Mouse (Mus musculus) testis, adult 2 months (tissue): ENCODE measurements at regions not wholly inside any gene's neighbourhood (a gene's known extent, or its start where the extent isn't known, plus 50 kb on each side); places are given as distances from the start of the nearest gene placed in this dataset.

Experiments
- H3K27ac ChIP-seq: fragments of 200-500 bp; 2 replicates; pipeline ENCODE4 v1.5.1; 2012; ENCODE audit warnings: low read depth, low read length; ENCODE audit not compliant: control insufficient read depth, insufficient read depth
- H3K27me3 ChIP-seq: fragments of 200-500 bp; 2 replicates; pipeline ENCODE4 v1.6.1; 2012; ENCODE audit warnings: mild to moderate bottlenecking, low read length, moderate library complexity; ENCODE audit not compliant: control insufficient read depth, insufficient read depth
- H3K36me3 ChIP-seq: fragments of 200-500 bp; 2 replicates; pipeline ENCODE4 v1.6.1; 2012; ENCODE audit warnings: mild to moderate bottlenecking, low read length; ENCODE audit not compliant: control insufficient read depth, insufficient read depth
- H3K4me1 ChIP-seq: fragments of 200-500 bp; 2 replicates; pipeline ENCODE4 v1.6.1; 2012; ENCODE audit warnings: low read length; ENCODE audit not compliant: control insufficient read depth, insufficient read depth
- H3K4me3 ChIP-seq: fragments of 200-500 bp; 2 replicates; pipeline ENCODE4 v1.5.1; 2012; ENCODE audit warnings: low read depth, mild to moderate bottlenecking, low read length, moderate library complexity, mixed read lengths; ENCODE audit not compliant: control insufficient read depth
- CTCF ChIP-seq: fragments of 200-500 bp; IDR thresholded peaks from 2 replicates; pipeline ENCODE4 v1.5.1; 2012; ENCODE audit warnings: low read depth, mild to moderate bottlenecking, inconsistent platforms, low read length, moderate library complexity; ENCODE audit not compliant: control insufficient read depth, insufficient read depth, insufficient replicate concordance
- POLR2A ChIP-seq: fragments of 200-500 bp; IDR thresholded peaks from 2 replicates; pipeline ENCODE4 v1.6.1; 2012; ENCODE audit warnings: low read depth, mild to moderate bottlenecking, inconsistent platforms, low read length, moderate library complexity; ENCODE audit not compliant: control insufficient read depth

DNA sequence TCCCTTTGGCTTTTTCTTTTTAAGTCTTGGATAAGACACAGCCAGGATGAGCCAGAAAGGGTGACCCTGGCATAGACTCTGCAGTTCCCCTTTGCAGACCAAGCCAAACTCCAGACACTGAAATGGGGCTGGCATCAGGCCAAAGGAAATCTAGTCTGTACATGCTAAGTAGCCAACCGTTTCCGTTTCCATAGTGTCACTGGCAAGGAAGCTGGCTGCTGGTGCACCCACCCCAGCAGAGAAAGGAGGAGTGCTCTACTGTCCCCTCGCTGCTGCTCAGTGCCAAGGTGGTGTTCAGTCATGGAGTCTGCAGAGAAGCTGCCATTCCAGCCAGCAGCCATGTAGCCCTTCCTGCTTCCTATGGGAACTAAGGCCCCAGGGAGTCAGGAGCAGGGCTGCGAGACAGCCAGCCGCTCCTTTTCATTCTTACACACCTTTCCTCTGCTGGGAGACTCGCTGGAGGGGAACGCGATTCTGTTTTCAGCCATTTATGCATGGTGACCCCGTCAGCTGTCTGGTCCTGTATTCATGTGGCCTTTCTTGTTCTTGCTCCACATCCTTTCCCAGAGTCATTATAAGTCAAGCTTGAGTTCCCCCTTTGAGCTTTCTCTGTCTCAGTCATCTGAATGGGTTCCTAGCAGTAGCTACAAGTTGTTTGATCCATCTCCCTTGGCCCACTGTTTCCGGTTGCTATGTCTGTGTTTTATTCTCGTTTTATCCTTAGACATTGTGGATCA lies 341.3 kb downstream of the Ankrd50 start:
- H3K4me1 ChIP-seq, result peaks cover 3% of the 10 kb centered on the region
- no peak overlapping the region for H3K27ac ChIP-seq
- TF ChIP-seq POLR2A, result no peak
- no peak for TF ChIP-seq CTCF
- H3K27me3 ChIP-seq, result no peaks in the 10 kb centered on the region
- H3K36me3 ChIP-seq, result no peaks in the 10 kb centered on the region
- no peak overlapping the region for H3K4me3 ChIP-seq

DNA sequence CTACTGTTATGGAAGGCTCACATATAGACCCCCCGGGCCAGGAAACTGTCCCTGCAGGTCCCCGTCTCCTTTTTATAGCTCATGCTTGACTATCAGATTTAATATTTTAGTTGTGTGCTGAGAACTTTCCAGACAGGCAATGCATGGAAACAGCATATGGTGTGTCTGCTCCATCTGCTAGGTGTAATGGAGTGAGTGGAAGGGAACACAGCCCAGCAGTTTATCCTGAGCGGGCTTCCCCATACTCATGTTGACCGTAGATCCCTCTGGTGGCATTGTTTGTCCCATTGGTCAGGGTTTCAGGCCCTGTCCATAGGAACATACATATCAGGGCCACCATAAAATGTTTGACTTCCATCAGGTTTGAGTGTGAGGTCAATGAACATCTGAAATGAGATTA lies 345.3 kb downstream of the Ankrd50 start:
- Histone ChIP-seq H3K27ac (no peak overlapping the region), H3K4me3 (no peak overlapping the region), H3K36me3 (no peaks in the 10 kb centered on the region), H3K4me1 (peaks cover 3% of the 10 kb centered on the region), H3K27me3 (no peaks in the 10 kb centered on the region)
- TF ChIP-seq CTCF, result no peak
- no peak for TF ChIP-seq POLR2A

DNA sequence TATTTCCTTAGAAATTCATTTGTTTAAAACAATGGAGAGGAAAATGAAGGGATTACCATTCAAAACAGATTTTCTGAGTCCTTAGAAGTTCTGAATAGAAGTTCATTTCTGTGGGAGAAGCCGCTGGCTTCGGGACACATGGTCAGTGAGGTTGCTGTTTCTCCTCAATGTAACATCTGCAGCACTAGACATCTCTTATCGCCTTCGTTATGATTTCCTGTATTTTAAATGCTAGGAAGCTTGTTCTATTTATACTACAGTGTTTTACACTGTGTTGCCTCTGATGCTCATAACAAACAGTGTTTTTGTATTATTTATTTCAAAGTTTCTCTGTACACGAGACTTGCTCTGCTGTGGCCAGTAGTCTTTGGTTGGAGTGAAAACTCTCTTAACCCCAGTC lies 346.6 kb downstream of the Ankrd50 start:
- Histone ChIP-seq H3K4me3 (no peak overlapping the region), H3K4me1 (no peaks in the 10 kb centered on the region), H3K27me3 (no peaks in the 10 kb centered on the region), H3K36me3 (no peaks in the 10 kb centered on the region), H3K27ac (no peak overlapping the region)
- TF ChIP-seq POLR2A, result no peak
- TF ChIP-seq CTCF, result no peak

DNA sequence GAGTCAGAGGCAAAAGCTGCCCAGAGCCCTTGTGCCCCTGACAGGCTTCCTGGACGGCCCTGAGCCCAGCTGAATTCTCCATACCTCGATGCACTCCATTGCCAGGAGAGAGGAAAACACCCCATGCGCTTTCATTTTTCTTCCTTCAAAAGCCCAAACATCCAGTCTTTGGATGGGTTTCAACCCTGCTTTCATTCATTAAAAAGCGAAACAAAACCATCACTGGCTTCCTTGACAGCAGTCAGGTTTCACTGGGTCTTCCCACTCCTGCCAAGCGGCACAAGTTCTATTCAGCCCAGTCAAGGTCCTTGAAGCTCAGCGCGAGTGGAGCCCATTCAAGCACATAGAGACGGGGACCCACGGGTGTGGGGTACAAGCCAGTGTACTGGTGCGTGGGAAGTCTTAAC lies 348.8 kb downstream of the Ankrd50 start:
- Histone ChIP-seq H3K36me3 (no peaks in the 10 kb centered on the region), H3K27ac (no peak overlapping the region), H3K4me1 (no peaks in the 10 kb centered on the region), H3K4me3 (no peak overlapping the region), H3K27me3 (no peaks in the 10 kb centered on the region)
- TF ChIP-seq POLR2A (no peak), CTCF (no peak)

DNA sequence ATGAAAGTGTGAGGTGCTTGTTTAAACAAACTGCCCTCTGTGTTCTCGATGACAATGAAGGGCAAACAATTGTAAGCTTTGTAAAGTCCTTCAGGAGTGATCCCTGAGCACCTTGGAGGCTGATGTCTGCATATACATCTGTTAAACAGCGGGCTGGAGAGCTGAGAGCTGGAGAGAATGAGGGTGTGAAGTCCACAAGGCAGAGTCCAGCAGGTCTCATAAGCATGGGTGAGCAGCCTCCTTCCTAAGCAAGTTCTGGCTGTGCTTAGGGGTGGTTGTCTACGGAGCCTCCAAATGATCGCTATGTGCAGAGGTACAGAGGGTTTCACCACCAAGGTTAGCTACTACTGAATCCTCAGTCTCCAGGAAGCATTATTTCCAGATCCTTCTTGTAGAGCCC lies 350.2 kb downstream of the Ankrd50 start:
- Histone ChIP-seq H3K27ac (no peak overlapping the region), H3K4me1 (no peaks in the 10 kb centered on the region), H3K27me3 (no peaks in the 10 kb centered on the region), H3K36me3 (no peaks in the 10 kb centered on the region), H3K4me3 (no peak overlapping the region)
- TF ChIP-seq POLR2A (no peak), CTCF (no peak)

DNA sequence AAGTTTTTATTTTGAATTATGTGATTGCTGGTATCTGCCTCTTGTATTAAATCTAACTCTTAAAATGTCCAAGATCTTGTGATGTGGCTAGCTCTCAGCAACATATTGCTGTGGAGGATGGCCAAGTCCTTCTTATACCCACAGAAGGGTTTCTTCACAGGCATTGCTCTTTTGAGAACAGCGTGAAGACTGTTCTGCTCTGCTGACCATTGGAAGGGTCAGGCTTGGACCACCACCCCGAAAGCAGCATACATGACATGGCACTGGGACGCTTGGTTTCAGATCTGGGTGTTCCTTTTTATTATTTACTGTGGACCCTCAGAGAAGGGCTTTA lies 352.8 kb downstream of the Ankrd50 start:
- Histone ChIP-seq H3K27me3 (no peaks in the 10 kb centered on the region), H3K4me3 (no peak overlapping the region), H3K36me3 (no peaks in the 10 kb centered on the region), H3K27ac (no peak overlapping the region), H3K4me1 (no peaks in the 10 kb centered on the region)
- TF ChIP-seq POLR2A (no peak), CTCF (no peak)

DNA sequence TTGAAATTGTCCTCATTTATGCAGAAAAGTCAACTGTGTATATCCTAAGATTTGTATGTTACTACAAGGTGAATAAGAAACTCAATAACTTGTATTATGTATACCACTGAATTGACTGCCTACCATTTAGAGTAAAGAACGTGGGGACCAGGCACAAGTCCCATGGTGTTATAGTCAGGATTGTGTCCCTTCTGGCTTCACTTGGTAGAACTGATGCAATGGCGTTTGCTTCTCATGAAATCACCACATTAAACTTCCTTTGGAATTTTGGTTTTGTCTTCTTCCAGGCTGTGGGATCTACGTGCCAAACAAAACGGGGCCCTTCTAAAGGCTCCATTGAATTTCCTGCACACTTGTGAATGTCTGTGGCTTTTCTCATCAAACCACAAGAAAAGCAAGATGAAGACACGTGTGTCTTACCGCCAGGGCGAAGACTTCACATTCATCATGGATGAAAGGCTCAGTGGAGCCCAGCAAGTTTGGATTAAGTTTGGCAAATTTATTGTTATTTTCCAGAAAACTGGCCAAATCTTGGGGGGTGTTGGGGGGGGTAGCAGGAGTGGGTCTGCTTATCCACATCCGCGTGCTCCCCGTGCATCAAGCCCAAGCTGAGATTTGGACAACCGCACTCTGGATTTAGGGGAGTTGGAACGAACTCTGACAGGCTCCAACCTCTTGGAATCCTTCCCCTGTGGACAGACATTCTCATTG lies 353.3 kb downstream of the Ankrd50 start:
- Histone ChIP-seq H3K4me1 (no peaks in the 10 kb centered on the region), H3K27ac (no peak overlapping the region), H3K27me3 (no peaks in the 10 kb centered on the region), H3K4me3 (no peak overlapping the region), H3K36me3 (no peaks in the 10 kb centered on the region)
- TF ChIP-seq POLR2A, result no peak
